Mouse (Mus musculus) urinary bladder, postnatal 10 days (tissue): ENCODE data around the gene H2-Q1.
"Not testable (repeated sequence)": the region's sequence is repeated elsewhere in the genome, so short reads cannot be mapped to it uniquely, and the experiment has no call there.

Experiments
- DNase-seq: peaks from one replicate; pipeline ENCODE4 v3.0.0; 2022; ENCODE audit warnings: low spot score

H2-Q1 gene

DNA sequence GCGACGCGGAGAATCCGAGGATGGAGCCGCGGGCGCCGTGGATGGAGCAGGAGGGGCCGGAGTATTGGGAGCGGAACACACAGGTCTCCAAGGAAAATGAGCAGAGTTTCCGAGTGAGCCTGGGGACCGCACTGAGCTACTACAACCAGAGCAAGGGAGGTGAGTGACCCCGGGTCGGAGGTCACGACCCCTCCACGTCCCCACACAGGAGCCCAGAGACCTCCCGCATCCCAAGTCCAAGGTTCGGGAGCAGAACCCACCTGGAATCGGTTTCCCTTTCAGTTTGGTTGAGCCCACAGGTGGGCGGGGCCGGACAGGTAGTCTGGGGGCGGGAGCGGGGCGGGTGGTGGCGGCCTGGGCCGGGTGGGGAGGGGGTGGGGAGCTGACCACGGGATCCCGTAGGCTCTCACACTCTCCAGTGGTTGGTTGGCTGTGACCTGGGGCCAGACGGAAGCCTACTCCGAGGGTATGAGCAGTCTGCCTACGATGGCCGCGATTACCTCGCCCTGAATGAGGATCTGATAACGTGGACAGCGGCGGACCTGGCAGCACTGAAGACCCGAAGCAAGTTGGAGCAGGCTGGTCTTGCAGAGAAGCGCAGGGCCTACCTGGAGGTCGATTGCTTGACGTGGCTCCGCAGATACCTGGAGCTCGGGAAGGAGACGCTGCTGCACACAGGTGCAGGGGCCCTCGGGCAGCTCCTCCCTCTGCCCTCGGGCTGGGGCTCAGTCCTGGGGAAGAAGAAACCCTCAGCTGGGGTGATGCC lies 22.7 kb downstream of the H2-Q1 start:
- no peak for DNase-seq

DNA sequence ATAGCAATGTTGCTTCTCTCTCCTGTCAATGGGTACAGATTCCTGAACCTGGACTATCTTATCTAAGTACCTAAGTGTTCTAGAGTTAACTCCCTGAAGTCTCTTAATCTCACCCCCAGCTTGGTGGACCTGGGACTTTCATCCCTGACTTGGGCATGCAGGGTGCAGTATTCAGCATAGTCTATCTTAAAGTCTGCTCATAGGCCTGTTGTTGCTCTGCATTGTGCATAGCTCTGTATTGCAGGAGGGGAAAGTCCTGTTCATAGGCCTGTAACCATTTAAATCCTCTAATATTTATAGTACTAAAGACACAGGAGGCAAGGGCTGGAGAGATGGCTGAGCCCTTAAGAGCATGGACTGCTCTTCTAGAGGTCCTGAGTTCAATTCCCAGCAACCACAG lies 27.5 kb downstream of the H2-Q1 start:
- DNase-seq = not testable (repeated sequence)

GRCm38 (mm10) chr17:35353275-35353674 lies 33.1 kb downstream of the H2-Q1 start:
- not testable (repeated sequence) for DNase-seq

DNA sequence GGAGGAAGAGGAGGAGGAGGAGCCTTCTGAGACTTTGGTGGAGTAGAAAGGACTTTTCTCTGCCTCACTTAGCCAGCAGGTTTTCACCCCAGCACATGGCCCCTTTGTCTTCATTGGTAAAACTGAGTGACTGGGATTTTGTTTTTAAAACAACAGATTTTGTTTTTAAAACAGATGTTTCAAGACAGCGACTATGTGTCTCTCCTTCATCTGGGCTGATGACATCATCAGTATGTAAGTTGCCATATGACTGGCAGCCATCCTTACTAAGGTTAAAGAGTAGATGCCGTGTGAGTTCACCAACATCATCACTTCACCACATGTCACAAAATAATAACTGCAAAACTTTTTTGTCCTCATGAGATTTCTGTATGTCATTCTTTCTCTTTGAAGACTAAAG lies 33.9 kb downstream of the H2-Q1 start:
- no peak for DNase-seq

DNA sequence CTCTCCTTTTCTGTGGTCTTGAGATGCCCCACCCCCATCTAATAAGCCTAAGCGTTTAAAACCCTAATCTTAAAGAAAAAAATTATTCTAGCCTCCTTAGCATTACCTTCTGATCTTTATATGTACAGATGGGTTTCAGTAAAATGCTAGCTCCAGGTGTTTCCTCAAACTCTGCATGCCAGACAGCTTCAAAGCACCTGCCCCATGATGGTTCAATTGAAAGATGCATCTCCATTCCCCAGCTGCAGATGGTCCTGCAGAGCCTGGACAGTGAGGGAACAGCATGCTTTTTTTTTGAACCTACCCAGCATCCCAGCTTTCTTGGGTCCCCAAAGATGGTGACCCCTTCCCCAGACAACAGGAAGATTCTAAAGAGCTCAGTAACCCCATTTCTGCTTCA lies 36.9 kb downstream of the H2-Q1 start:
- DNase-seq = no peak

DNA sequence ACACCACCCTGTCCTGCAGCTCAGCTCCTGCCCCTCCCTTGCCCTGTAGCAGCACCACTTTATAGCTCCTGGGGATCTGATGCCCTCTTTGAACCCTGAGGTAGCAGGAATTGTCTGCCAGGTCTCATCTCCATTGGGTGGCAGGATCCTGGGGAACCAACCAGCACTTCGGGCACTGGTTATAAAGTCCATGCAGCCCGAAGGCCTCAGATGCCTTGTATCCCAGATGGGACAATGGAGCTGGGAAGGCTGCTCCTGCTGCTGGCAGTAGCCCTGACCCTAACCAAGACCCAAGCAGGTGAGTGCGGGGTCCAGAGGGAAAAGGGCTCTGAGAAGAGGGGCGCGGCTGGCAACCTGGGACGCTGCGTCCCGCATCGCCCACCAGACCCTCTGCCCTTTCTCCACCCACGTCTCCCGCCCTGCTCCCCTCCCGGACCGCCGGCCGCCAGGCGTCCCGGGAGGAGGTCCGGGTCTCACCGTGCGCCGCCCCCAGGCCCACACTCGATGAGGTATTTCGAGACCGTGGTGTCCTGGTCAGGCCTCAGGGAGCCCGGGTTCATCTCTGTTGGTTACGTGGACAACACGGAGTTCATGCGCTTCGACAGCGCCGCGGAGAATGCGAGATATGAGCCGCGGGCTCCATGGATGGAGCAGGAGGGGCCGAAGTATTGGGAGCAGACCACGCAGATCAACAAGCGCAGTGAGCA lies 38.7 kb downstream of the H2-Q1 start:
- DNase-seq = no peak

DNA sequence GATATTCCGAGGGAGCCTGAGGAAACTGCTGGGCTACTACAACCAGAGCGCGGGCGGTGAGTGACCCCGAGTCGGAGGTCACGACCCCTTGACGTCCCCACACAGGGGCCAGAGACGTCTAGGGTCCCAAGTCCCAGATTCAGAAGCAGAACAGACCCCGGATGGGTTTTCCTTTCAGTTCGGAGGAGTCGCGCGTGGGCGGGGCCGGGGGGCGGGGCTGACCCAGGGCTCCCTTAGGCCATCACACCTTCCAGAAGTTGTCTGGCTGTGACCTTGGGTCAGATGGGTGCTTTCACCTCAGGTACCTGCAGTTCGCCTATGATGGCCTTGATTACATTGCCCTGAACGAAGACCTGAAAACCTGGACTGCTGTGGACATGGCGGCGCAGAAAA lies 39.3 kb downstream of the H2-Q1 start:
- no peak for DNase-seq
